Mouse (Mus musculus) intestine, embryonic 16.5 days (tissue): ENCODE data around the gene Sla2. TPM values are rescaled to one million over a fixed set of nuclear protein-coding genes. Genes with fewer than 3 reads are reported as not detected.
"Not testable (repeated sequence)": the region's sequence is repeated elsewhere in the genome, so short reads cannot be mapped to it uniquely, and the experiment has no call there.

Experiments used
- ATAC-seq: fragments of 200-750 bp; cut with Nextera tagmentation; 2 replicates; pipeline ENCODE4 v1.8.0; 2017; ENCODE audit warnings: moderate TSS enrichment, moderate library complexity
- H3K27ac ChIP-seq: fragments of 300-500 bp; sonication (generic); 2 replicates; pipeline ENCODE4 v1.5.1; 2014; ENCODE audit warnings: mild to moderate bottlenecking, low read length
- H3K27me3 ChIP-seq: fragments of 300-500 bp; sonication (generic); replicated peaks from 2 replicates; pipeline ENCODE4 v1.6.1; 2014; ENCODE audit warnings: low read length, control low read depth, mixed read lengths; ENCODE audit not compliant: control insufficient read depth, insufficient read depth
- H3K36me3 ChIP-seq: fragments of 300-500 bp; sonication (generic); 2 replicates; pipeline ENCODE4 v1.6.1; 2014; ENCODE audit warnings: low read length, control low read depth; ENCODE audit not compliant: control insufficient read depth, insufficient read depth
- H3K4me1 ChIP-seq: fragments of 300-500 bp; sonication (generic); 2 replicates; pipeline ENCODE4 v1.6.1; 2014; ENCODE audit warnings: low read length, control low read depth, mixed read lengths; ENCODE audit not compliant: control insufficient read depth, insufficient read depth
- H3K4me2 ChIP-seq: fragments of 300-500 bp; sonication (generic); 2 replicates; pipeline ENCODE4 v1.6.1; 2014; ENCODE audit warnings: low read depth, low read length, control low read depth
- H3K4me3 ChIP-seq: fragments of 300-500 bp; sonication (generic); 2 replicates; pipeline ENCODE4 v1.5.1; 2014; ENCODE audit warnings: mild to moderate bottlenecking, low read length
- H3K9ac ChIP-seq: fragments of 300-500 bp; sonication (generic); 2 replicates; pipeline ENCODE4 v1.6.1; 2014; ENCODE audit warnings: low read depth, low read length
- H3K9me3 ChIP-seq: fragments of 300-500 bp; sonication (generic); 2 replicates; pipeline ENCODE4 v1.6.1; 2016; ENCODE audit warnings: low read length, control low read depth; ENCODE audit not compliant: control insufficient read depth
- WGBS: fragments of 180-500 bp; shearing (Covaris S2); extraction: QIAGEN DNeasy Blood & Tissue Kit; methylation state at CpG from one replicate; pipeline ENCODE4 v1.1.7; 2014; 5-methylcytosine and 5-hydroxymethylcytosine counted together
- polyA plus RNA-seq: library from polyadenylated mRNA; unstranded; fragments of >200 nt; fragmentation: Nextera tagmentation; extraction: Ambion mirVana; gene quantifications from 2 replicates; pipeline ENCODE4 v1.2.1, GENCODE M21; 2015

Sla2 gene
- polyA plus RNA-seq, 1 experiment from 2014 or later: 0.71 TPM

- no peaks in the 10 kb centered on the region for H3K27me3 ChIP-seq
- 53% methylated on average over 3 of the region's 3 CpGs for WGBS
- H3K9ac ChIP-seq: no peak overlapping the region
- H3K4me1 ChIP-seq: no peaks in the 10 kb centered on the region
- no peak overlapping the region for H3K27ac ChIP-seq
- H3K9me3 ChIP-seq: no peaks in the 10 kb centered on the region
- no peak for ATAC-seq
- H3K36me3 ChIP-seq: no peaks in the 10 kb centered on the region
- H3K4me3 ChIP-seq: no peak overlapping the region
- no peak overlapping the region for H3K4me2 ChIP-seq
These were observed 37.4 kb upstream of the Sla2 start for GRCm38 (mm10) chr2:156924210-156924898.

DNA sequence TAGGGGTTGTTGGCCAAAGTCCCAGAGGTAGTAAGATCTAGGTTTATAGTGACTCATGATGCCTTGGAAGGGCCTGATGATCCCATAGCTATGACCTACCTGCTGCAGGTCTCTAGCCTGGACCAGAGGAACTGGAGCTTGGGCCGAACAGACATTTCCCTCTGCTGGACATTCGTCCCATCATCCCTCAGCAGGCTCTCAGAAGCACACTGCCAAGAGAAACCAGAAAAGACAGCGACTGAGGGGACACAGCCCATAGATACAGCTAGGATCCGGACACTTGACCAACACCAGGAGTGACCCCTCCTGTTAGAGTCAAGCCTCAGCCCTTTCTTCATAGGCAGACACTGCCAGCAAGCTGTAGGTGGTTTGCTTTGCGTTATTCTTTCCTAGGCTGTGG, 36.1 kb upstream of the Sla2 start:
- H3K4me2 ChIP-seq: no peak overlapping the region
- H3K9me3 ChIP-seq: no peaks in the 10 kb centered on the region
- 86% methylated on average over 5 of the region's 5 CpGs for WGBS
- H3K4me1 ChIP-seq: no peaks in the 10 kb centered on the region
- ATAC-seq: no peak
- H3K27ac ChIP-seq: no peak overlapping the region
- no peak overlapping the region for H3K9ac ChIP-seq
- H3K27me3 ChIP-seq: no peaks in the 10 kb centered on the region
- no peak overlapping the region for H3K4me3 ChIP-seq
- H3K36me3 ChIP-seq: no peaks in the 10 kb centered on the region

DNA sequence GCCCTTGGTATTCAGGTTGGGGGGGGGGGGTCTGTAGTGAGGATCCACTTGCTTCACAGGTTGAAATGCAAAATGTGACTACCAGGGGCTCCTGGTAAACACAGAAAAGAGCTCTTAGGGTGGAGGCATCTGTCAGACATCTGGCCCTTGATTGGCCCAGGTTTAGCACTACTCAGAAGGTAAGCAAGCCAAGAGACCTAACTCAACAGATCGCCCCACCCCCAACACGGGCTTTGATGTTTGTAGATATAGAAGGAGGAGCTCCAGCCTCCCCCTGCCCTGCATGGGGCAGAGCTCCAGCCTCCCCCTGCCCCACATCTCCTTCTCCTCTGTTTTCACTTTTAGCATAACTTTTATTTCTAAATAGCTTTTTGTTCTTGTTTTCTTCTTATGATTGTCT, 32.8 kb upstream of the Sla2 start:
- Histone ChIP-seq H3K9me3 (no peaks in the 10 kb centered on the region), H3K27ac (no peak overlapping the region), H3K4me1 (no peaks in the 10 kb centered on the region), H3K9ac (no peak overlapping the region), H3K27me3 (no peaks in the 10 kb centered on the region), H3K4me2 (no peak overlapping the region), H3K4me3 (no peak overlapping the region), H3K36me3 (no peaks in the 10 kb centered on the region)
- 34% methylated on average over 2 of the region's 2 CpGs for WGBS
- ATAC-seq: no peak

DNA sequence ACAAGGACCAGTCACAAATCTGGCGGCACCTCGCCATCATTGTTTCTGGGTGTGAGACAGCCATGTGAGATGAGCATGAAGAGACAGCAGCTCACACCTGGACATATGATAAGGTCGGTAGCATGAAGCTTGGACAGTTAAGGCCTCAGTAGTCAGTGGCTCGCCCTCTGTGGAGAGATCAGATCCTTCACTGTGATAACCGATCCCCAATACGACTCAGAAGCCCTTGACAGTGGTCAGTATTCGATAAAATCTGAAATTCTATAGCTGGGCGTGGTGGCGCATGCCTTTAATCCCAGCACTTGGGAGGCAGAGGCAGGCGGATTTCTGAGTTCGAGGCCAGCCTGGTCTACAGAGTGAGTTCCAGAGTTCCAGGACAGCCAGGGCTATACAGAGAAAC, 32.2 kb upstream of the Sla2 start:
- WGBS: 90% methylated on average over 11 of the region's 11 CpGs
- H3K27ac ChIP-seq, H3K4me3 ChIP-seq, H3K36me3 ChIP-seq, H3K9me3 ChIP-seq, H3K4me2 ChIP-seq, H3K9ac ChIP-seq, ATAC-seq, H3K27me3 ChIP-seq, H3K4me1 ChIP-seq: not testable (repeated sequence)

GRCm38 (mm10) chr2:156918562-156918961, 31.6 kb upstream of the Sla2 start:
- Histone ChIP-seq H3K27me3 (no peaks in the 10 kb centered on the region), H3K9me3 (no peaks in the 10 kb centered on the region), H3K4me3 (no peak overlapping the region), H3K36me3 (no peaks in the 10 kb centered on the region), H3K27ac (no peak overlapping the region), H3K9ac (no peak overlapping the region), H3K4me2 (no peak overlapping the region), H3K4me1 (no peaks in the 10 kb centered on the region)
- ATAC-seq: no peak
- 56% methylated on average over 4 of the region's 4 CpGs for WGBS

- H3K9ac ChIP-seq: no peak overlapping the region
- H3K27me3 ChIP-seq: no peaks in the 10 kb centered on the region
- ATAC-seq: no peak
- no peak overlapping the region for H3K4me2 ChIP-seq
- H3K36me3 ChIP-seq: no peaks in the 10 kb centered on the region
- H3K27ac ChIP-seq: no peak overlapping the region
- 85% methylated on average over 3 of the region's 3 CpGs for WGBS
- H3K4me1 ChIP-seq: no peaks in the 10 kb centered on the region
- H3K9me3 ChIP-seq: no peaks in the 10 kb centered on the region
- H3K4me3 ChIP-seq: no peak overlapping the region
These were observed 29.6 kb upstream of the Sla2 start for GRCm38 (mm10) chr2:156916419-156917125.

- ATAC-seq: no peak
- 78% methylated on average over 3 of the region's 3 CpGs for WGBS
- no peak overlapping the region for H3K4me2 ChIP-seq
- no peaks in the 10 kb centered on the region for H3K36me3 ChIP-seq
- H3K27me3 ChIP-seq: no peaks in the 10 kb centered on the region
- H3K4me3 ChIP-seq: no peak overlapping the region
- H3K27ac ChIP-seq: no peak overlapping the region
- H3K4me1 ChIP-seq: no peaks in the 10 kb centered on the region
- H3K9ac ChIP-seq: no peak overlapping the region
- H3K9me3 ChIP-seq: no peaks in the 10 kb centered on the region
These were observed 28.6 kb upstream of the Sla2 start for GRCm38 (mm10) chr2:156915559-156915958.

- Histone ChIP-seq H3K9ac (no peak overlapping the region), H3K4me1 (no peaks in the 10 kb centered on the region)
- WGBS: 66% methylated on average over 5 of the region's 5 CpGs
These were observed 26.2 kb upstream of the Sla2 start for GRCm38 (mm10) chr2:156913191-156913590.

DNA sequence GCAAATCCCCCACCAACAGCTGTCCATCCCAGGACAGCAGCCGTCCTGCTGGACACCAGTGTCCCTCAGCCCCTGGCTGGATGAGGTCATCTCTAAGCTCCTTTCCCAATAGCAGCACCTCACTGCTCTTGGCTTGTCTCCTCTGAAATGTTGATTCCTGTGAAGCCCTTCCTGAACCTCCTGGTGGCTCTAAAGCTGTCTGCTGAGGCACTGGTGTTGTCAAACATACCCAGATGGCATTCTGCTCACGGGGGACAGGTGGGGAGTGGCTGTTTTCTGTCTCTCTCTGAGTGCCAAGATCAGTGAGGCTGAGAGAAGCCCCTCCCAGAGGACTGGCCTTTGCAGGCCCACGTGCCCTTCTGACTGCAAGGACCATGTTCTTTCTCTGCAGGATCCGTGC, 18.9 kb upstream of the Sla2 start:
- H3K9me3 ChIP-seq, H3K27me3 ChIP-seq, H3K4me2 ChIP-seq, H3K4me1 ChIP-seq, H3K9ac ChIP-seq, H3K27ac ChIP-seq, H3K4me3 ChIP-seq, ATAC-seq, H3K36me3 ChIP-seq: not testable (repeated sequence)
- 36% methylated on average over 4 of the region's 4 CpGs for WGBS

More at GRCm38 (mm10) chr2:156913191-156913590, 26.2 kb upstream of the Sla2 start:
- Histone ChIP-seq H3K27ac (no peak overlapping the region), H3K36me3 (no peaks in the 10 kb centered on the region), H3K4me2 (no peak overlapping the region), H3K27me3 (no peaks in the 10 kb centered on the region), H3K4me3 (no peak overlapping the region), H3K9me3 (no peaks in the 10 kb centered on the region)
- no peak for ATAC-seq
